Mouse (Mus musculus): ENCODE measurements around the gene Capg.
"Not testable (repeated sequence)": the region's sequence is repeated elsewhere in the genome, so short reads cannot be mapped to it uniquely, and the experiment has no call there.

Capg gene

DNA sequence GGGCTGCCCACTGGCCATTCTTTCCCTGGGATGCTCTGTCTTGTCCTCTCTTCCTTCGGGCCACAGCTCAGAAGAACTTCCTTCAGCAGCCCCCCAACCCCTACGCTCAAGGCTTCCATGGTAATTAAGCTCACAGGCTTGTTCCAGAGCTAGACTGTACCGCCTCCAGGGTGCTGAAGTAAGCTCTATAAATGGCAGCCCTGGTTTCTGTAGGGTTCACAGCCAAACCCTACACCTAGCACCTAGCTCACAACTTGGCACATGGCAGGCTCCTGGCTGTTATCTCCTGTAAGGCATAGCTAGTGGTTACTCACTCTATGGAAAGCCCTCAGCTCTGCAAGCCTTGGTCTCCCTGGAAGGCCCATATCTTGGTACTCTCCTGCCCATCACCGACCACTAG lies 11.6 kb upstream of the Capg start:
- no peak for DNase-seq (ENCODE audit: low spot score)

DNA sequence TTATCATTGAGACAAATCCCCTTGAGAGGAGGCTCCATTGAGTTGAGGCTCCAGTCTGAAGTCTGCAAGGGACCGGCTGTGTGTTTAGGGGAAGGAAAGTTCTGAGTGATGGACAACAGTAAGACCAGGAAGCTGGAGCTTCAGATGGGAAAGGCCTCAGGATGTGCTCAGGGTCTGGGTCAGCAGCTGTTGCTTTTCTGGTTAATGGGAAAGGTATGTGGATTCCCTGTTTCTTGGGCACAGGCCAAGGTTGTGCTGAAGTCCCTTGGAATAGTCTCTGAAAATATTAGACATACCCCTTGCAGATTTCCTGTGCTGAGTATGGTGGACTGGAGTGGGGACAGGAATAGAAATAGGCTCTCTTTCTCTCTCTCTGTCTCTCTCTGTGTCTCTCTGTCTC lies 10.6 kb upstream of the Capg start:
- DNase-seq (ENCODE audit: low spot score): not testable (repeated sequence)

DNA sequence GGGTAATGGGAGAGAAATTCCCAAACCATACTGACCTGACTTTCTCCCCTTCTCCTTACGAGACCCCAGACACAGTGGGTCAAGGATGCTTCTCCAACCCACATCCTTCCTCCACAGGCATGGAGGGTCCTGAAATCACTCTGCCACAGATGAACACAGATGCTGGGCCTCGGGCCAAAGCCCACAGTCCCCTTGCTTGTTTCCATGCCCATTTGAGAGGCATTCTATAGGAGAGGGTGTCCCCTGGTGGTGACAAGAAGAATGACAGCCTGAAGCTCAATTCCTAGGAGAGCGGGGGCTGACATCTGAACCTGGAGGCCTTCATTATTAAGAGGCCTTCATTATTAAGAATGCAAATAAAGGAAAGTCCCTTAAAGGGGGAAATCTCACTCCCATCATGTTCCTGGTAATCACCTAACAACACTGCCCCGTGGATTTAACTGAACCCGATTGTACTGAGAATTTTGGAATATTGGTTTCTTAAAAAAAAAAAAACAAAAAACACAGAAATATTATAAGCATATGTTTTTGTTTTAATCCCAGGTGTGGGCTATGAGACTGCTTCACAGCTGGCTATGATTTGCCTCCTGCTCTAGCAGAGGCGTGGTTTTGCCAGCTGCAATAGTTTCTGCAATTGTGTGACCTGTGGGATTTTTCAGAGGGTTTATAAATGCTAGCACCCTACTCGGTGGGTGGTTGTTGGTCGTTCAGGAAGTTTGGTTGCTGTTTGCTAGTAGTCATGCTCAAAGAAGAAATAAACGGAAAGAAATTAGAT lies 10.0 kb upstream of the Capg start:
- DNase-seq (ENCODE audit: low spot score): no peak

DNA sequence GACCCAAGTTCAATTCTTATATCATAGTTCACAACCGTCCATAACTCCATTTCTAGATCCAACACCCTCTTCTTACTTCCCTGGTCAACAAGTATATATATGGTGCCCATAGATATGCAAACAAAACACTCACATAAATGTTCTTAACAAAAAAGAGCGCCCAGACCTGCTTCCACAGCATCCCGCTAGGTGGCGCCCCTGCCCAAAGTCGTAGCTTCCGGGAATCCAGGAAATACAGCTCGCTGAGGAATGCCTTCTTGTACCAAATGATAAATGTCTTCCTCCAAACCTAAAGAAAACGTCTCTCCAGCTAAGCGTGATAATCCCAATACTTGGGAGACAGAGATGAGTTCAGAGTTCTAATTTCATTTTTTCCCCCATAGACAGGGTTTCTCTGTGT lies 9.0 kb upstream of the Capg start:
- DNase-seq (ENCODE audit: low spot score): no peak

DNA sequence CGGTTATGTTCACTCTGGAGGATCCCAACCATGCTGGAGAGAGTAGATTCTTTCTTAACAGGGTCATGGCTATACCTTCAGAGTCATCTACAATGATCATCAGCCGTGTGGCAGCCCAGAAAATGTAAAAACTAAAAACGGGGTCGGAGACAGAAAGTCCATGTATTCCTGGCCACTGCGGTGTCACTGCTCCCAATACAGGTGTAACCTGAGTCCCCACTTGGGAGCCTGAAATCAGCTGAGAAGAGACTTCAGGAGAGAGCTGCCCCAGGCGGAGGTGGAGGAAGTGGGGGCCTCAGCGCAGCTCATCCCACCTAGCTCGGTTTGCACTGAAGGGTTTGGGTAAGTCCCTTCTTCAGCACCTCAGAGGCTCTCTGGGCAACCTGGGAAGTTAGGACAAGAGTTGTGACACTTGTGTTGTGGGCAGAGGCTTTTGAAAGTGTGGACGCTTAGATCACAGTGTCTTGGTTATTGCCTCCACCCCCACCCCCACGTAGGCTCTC lies 6.1 kb upstream of the Capg start:
- DNase-seq (ENCODE audit: low spot score): no peak

DNA sequence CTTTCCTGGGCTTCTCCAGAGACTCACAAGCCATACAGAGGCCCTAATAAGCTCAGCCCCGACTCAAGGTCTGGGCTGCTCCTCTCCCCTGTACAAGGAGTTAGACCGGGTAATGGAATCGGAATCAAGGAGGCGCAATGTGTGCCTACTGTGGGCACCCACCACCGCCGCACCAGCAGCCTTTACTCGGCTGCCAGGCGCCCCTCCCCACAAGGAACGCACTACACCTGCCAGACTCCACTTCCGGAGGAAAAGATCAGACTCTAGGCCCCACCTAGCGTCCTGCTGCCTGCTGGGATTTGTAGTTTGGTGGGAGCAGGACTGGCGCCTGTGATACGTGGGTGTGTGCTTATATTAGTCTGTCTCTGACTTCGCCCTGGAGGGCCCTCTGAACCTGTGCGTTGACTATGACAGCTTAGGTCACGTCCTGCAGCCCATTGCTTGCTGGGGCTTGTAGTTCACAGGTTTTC lies 5.6 kb upstream of the Capg start:
- DNase-seq (ENCODE audit: low spot score): peak; percentile 88

DNA sequence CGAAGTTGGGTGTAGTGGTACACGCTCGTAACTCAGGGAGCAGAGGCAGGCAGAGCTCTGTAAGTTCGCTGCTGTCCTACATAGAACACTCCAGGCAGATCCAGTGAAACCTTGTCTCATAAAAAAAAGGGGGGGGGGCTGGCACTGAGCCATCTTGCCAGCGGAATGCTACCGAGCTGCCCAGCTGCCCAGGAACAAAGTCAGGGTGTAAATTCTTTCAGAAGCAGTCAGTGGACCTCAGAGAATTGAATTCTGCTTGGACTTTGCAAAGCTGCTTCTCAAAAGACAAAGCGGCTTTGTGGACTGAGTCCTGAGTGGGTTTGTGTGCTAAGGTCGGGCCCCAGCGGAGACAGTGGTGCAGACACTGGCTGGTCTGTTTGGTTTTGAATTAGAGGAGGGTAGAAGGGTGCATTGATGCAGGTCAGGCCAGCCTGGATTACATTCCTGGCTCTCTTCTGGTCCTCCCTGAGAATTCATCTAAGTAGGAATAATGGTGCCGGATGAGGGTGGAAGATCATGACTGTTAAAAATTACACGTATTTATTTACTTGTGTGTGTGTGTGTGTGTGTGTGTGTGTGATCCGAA lies 833 bp upstream of the Capg start:
- DNase-seq (ENCODE audit: low spot score): no peak

DNA sequence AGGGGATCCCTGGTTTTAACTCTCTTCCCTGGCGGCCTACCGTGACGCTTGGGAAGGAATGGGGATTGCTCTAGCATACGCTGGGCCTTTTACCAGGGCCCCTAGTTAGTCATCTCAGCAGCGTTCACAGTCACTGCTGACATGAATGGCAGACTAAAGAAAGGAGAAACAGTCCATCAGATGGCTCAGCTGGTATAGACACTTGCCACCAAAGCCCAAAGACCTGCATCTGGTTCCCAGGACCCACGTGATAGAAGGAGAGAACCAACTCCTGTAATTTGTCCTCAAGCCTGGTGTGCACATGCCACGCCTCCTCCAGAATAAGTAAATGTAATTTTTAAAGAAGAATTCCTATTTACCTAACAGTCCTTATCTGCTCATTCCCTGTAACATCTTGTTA lies 1.2 kb downstream of the Capg start:
- DNase-seq (ENCODE audit: low spot score): no peak

DNA sequence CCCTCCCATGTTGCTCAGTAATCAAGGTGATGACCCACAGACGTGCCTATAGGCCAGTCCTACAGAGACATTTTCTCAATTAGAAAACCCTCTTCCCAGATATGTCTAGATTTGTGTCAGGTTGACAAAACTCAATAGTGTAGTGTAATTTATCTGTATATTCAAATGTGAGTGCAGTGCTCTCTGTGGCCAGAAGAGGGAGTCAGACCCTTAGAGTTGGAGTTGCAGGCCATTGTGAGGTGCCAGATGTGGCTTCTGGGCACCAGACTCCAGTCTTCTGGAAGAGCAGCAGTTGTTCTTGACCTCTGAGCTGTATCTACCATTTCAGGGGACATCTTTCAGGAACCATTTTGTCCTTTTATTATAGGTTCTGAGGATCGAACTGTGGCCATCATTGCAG lies 2.9 kb downstream of the Capg start:
- DNase-seq (ENCODE audit: low spot score): no peak

DNA sequence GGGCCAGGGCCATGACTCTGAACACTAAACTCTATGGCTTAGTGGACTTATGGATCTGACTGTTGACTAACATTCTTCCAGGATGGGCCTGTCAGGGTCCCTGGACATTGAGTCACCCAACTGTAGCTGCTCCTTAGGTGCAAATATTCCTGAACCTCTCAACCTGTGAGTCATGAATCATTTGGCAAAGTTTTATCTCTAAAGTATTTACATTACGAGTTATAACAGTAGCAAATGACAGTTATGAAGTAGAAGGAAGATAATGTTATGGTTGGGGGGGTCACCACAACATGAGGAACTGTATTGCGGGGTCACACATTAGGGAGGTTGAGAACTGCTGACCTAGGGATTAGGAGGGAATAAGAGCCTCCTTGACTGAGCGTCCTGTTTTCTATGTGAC lies 3.7 kb downstream of the Capg start:
- DNase-seq (ENCODE audit: low spot score): no peak

DNA sequence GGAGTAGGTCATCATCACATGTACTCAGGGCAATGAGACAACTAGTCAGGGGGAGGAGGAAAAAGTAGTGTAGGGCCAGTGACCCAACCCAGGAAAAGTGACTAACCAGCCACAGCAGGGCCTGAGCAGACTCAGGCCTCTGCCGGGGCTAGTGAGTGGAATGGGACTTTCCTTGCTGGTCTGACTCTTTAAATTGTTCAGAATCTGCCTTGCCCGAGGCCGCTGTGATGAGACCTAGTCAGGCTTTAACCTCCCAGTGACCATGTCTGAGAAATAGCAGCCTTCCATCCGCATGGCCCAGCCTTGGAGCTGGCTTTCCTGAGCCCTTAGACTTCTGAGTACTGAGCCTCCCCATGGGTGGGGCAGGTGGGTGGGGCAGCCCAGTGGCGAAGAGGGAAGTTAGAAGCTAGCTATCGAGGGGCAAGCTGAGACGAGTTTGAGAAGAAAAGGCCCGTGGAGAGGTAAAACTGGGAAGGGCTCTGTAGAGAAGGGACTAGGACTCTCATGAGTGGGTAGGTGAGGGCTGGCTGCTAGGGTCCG lies 4.9 kb downstream of the Capg start:
- DNase-seq (ENCODE audit: low spot score): no peak

DNA sequence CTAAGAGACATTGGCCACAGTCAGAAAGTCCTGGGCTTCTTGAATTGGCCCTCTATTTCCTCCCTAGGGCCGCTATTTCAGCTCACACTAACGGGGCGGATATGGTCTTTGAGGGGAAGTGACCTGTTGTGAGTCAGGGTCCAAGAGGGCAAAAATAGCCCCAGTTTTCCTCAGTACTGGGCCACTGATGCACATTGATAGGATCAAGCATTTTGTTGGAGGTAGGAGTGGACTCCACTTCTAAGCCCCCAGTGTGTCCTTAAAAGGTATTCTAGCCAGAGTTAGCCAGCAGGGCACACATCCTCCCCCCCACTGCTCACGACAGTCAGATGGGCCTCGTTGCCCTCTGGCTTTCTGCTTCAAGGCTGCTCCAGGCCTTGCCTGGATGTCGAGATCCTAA lies 5.8 kb downstream of the Capg start:
- no peak for DNase-seq (ENCODE audit: low spot score)

DNA sequence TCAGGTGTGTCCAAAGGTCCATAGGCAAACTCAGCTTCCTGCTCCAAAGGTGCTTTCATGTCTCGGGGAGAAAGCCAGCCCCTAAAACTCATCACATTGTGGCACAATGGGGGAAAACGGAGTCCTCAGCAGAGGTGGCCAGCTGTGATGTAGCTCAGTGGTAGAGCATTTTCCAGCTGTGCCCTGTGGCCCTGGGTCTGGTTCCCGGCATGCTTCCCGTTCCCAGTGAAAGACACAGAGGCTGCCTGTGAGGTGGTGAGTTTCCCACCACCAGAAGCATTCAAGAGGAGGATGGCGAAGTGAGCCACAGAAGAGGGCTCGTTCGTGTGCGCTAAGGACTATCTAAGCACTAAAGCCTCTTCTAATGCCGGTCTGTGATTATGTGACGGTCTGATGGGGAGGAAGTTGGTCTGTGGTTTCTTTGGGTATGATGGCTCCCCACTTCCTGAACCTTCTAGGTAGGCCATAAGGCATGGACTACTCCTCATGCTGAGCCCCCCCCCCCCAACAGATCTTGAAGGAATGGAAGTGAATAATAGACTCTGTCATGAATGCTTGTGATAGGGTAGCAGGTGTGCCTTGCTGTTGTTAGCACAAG lies 6.4 kb downstream of the Capg start:
- no peak for DNase-seq (ENCODE audit: low spot score)

DNA sequence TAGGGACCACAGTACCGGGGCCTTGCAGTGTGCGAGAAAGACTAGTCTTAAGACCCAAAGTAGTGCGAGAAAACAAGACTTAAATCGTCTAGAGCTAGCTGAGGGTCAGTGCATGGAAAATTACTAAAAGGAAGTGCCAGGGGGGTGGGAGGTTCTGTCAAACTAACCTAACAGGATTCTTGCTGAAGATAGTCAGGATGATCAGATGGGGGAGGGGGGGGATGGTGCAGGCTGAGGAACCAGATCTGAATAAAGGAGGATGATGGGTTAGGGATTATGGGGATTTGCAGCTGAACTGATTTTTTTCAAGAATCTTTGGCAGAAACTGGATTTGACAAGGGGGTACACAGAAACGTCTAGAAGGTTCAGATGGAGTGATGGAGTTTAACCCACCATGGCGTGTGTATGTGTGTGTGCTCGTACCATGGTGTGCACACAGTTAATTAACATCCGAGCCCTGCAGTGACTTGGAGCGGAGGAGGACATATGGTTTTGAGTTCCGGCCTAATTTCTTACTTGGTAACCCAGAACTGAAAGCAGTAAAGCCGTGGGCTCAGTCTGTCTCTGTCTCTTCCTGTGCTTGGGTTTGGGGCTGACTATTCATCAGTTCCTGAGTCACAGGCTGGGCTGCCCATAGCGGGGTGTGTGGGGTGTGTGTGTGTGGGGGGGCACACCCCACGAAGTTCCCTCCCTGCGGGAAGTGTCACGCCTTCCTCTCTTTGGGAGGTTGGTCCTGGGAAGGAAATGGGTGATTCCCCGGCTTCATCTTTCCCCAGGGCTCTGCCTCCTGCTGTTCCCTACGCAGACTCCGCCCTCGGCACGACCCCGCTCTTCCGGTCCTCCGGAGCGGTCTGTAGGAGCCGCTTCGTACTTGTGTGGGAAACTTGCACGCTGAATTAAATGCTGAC lies 8.2 kb downstream of the Capg start:
- no peak for DNase-seq (ENCODE audit: low spot score)

DNA sequence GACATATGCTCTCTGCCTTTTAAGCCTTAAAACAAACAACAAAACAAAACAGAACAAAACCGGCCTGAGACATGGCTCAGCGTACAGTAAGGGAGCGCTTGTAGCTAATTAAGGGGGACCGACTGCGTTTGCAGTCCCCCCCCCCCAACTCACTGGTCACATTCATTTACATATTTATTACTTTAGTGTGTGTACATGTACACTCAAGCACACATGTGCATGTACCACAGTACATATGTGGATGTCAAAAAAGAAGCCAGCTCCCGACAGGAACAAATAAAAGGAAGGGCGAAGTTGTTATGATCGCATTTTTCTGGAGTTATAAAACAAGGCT lies 8.9 kb downstream of the Capg start:
- DNase-seq (ENCODE audit: low spot score): no peak

DNA sequence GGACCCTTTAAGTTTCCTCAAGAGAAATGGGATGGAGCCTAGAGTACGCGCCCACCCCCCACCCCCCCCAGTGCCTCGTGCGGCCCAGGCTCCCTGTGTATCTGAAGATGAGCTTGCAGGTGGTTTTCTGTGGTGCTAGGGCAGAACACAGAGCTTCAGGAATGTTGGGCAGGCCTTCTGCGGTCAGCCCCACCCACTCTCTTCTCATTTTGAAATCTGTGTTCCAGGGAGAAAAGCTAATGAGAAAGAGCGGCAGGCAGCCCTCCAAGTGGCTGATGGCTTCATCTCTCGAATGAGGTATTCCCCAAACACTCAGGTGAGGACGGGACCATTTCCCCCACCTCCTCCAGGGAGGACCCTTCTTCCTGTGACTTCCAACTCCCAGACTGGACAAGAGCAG lies 16.6 kb downstream of the Capg start:
- DNase-seq (ENCODE audit: low spot score): no peak

DNA sequence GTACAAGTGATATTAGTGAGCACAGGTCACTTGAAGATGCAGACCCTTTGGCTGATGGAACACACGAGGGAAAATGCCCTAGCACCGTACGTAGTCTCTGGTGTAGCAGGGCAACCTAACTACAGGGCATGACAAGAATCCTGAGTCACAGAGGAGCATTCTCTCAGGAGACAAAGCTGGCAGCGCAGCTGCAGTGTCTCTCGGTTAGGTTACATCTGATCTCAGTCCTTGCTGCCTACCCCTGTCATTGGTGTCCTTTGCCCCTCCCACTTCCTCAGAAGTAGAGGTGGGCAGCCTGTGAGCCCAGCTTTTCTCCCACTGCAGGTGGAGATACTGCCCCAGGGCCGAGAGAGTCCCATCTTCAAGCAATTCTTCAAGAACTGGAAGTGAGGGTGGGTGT lies 18.3 kb downstream of the Capg start:
- DNase-seq (ENCODE audit: low spot score): no peak

DNA sequence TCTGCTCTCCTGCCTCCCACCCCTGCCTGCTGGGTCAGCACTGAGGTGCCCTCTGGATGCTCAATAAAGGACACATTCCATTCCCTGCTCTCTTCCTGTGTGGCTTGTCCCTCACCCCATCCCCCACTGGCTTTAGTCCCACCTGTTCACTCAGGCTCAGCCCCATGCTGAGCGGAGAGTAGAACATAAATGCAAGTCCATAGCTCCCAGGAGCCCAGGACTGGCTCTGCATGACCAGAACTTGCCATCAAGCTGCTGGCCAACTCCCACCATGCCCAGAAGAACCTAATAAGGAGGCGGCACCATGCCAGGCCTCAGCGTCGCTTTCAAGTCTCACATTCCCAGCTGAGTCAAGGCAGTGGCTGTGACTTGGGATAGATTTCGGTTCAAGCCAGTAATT lies 18.7 kb downstream of the Capg start:
- DNase-seq (ENCODE audit: low spot score): no peak

DNA sequence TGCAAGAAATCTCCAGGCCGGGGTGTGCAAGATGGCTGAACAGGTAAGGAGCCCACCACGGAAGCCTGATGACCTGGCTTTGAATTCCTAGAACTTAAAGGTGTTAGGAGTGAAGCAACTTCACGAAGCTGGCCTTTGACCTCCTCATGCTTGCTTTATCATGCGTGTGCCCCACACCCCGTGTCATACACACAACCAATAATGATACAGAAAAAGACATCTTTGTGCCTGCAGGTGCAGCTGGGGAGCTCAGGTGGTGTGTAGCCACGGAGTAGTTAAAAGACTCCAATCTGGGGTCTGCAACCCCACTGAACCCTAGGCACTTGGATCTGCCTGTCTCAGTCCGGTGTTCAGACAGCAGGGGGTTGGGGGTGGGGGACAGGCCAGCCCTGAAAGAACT lies 21.3 kb downstream of the Capg start:
- no peak for DNase-seq (ENCODE audit: low spot score)

DNA sequence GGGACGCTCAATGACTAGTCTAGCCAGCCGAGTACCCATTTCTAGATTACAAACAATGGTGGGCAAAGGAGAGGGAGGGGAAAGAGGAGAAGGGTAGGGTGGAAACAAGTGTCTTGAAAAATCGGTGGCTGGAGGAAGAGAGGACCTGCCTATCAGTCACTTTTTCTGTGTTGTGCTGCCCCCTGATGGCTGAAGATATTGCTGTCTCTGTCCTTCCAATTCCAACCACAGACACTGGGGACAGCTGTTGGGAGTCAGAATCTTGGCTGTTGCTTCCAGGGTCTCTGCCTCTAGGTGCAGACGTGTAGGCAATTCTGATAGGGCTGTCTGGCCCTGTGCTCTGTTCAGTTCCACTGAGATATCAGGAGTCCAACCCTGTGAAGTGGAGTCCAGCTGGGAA lies 21.9 kb downstream of the Capg start:
- DNase-seq (ENCODE audit: low spot score): peak; percentile 99

DNA sequence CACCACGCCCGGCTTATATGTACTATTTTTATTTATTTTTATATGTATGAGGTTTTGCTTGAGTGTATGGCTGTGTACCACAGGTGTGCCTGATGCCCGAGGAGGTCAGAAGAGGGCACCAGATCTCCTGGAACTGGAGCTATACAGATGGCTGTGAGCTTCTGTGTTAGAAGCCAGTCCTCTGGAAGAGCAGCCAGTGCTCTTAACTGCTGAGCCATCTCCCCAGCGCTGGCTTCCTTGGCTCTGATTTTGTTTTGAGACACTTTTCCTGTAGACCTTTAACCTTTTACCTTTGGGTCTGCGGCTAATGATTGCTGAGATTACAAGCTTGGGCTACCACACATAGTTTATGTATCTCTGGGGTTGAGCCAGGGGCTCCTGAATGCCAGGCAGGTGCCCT lies 23.3 kb downstream of the Capg start:
- DNase-seq (ENCODE audit: low spot score): no peak

DNA sequence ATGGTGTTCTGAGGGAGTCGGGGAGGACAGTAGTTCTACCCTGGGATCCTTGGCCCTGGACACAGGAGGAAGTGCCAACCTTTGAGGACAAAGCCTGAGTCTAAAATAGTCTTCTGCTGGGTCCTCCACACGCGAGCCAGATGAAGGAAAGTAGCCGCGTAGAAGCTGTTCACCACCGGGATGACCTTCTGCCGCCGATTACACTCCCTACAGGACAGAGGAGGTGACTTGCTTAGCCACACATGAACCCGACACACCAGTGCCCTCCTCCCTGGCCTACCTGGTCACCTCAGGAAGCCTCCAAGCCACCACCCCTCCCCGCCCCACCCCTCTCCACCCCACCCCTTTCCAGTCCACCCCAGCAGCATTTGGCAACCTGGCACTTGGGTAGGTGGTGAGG lies 24.5 kb downstream of the Capg start:
- DNase-seq (ENCODE audit: low spot score): no peak
